Mouse (Mus musculus) erythroblast, embryonic 14.5 days (primary cell): ENCODE measurements around the gene Erich3.

Source experiments
- GATA1 ChIP-seq: IDR thresholded peaks from 2 replicates; pipeline ENCODE4 v1.6.1; 2012; ENCODE audit warnings: low read length, inconsistent platforms, mixed read lengths
- TAL1 ChIP-seq: IDR thresholded peaks from 3 replicates; pipeline ENCODE4 v1.6.1; 2012; ENCODE audit warnings: low read length, inconsistent platforms, mixed read lengths

GRCm38 (mm10) chr3:154700735-154701134 is 37.1 kb downstream of the Erich3 start:
- TF ChIP-seq TAL1, result no peak
- TF ChIP-seq GATA1, result no peak
